Mouse (Mus musculus) left cerebral cortex, adult 8-10 months (tissue): ENCODE data around the gene Lmf1. TPM values are rescaled to one million over a fixed set of nuclear protein-coding genes. Genes with fewer than 3 reads are reported as not detected.

Experiments
- DNase-seq, 2 experiments: peaks; one replicate each; pipeline ENCODE4 v3.0.0; 2022; ENCODE audit warnings: low spot score in 2 of 2
- total RNA-seq, 4 experiments: library from RNA; stranded (reverse); gene quantifications; 2 replicates each; pipeline ENCODE4 v1.2.4; 2022

Gene Lmf1
- total RNA-seq, 4 experiments from 2014 or later: 22.0 to 26.3 (median 24.6) TPM

GRCm38 (mm10) chr17:25637986-25638385 lies 59.1 kb downstream of the Lmf1 start:
- no peak for DNase-seq

GRCm38 (mm10) chr17:25638442-25638841 lies 59.6 kb downstream of the Lmf1 start:
- DNase-seq: no peak

- no peak for DNase-seq
These were observed 62.1 kb downstream of the Lmf1 start for GRCm38 (mm10) chr17:25640956-25641355.

DNA sequence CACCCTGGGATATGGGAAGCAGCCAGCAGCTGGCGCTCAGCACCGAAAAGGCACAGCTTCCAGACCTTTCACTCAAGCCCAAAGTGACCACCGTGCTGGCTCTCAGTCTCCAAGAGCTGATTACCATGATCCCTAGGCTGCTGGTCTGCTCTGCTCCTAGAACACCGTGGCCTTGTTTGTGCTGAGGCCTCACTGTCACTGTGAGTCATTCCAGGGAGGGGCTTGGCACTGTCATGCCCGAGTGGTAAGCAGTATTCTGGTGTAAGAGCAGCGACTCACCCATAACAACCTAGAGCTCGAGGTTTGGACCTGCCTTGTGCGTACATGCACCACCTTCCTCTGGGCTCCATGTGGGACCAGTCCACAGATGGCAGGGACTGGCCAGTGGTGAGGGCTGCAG lies 63.1 kb downstream of the Lmf1 start:
- DNase-seq: no peak

GRCm38 (mm10) chr17:25643517-25644294 lies 64.8 kb downstream of the Lmf1 start:
- no peak for DNase-seq

GRCm38 (mm10) chr17:25644761-25645160 lies 65.9 kb downstream of the Lmf1 start:
- DNase-seq: no peak

- DNase-seq: no peak
These were observed 66.8 kb downstream of the Lmf1 start for GRCm38 (mm10) chr17:25645661-25646060.

GRCm38 (mm10) chr17:25647901-25648300 lies 69.0 kb downstream of the Lmf1 start:
- no peak for DNase-seq

GRCm38 (mm10) chr17:25648678-25649216 lies 69.9 kb downstream of the Lmf1 start:
- DNase-seq: no peak

DNA sequence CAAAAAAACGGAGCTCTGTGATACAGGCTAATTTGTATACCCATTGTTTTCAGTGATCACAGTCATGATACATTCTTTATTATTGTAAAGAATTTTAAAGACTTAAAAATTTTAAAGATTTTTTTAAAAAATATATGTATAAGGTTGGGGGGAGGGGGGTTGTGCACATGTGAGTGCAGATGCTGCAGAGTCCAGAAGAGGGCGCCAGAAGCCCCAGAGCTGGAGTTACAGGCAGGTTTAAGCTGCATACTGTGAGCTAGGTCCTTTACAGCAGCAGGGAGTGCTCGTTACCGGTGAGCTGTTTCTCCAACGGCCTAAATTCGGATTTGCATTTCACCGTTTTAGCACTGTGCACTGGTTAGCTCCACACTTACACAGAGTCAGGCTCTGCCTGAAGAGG lies 71.8 kb downstream of the Lmf1 start:
- DNase-seq: no peak

GRCm38 (mm10) chr17:25652272-25652671 lies 73.4 kb downstream of the Lmf1 start:
- peak in 1 of 2 experiments; percentile 47 for DNase-seq

DNA sequence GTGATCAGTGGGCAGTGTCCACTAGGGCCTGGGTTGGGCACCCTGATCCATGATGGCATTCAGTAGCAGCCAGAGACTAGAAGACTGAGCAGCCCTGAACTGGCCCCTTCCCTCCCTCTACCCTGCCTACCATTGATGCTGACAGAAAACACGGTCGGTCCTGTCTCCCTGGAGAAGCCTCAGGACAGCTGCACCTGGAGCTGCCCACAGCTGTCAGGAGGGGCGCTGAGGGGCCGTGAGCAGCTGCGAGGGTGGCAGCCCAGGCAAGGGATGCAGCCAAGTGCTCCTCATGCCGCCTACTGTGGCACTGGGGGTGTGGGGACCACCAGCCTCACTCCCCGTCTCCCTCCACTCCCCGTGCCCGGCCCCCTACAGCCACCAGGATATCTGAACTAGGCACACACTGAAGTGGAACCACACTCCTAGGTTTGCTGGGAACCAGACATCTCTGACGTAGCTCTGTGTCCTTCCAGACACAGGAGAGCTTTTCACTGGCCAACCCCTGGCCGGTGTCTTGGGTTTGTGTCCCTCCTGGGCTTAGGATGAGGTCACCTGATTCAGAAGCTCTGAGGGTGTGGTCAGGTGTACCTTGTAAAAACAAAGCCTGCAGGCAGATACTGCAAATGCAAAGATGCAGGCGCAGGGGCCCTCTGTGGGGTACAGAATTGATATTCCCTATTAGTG lies 77.4 kb downstream of the Lmf1 start:
- DNase-seq: no peak

- DNase-seq: no peak
These were observed 77.9 kb downstream of the Lmf1 start for GRCm38 (mm10) chr17:25656826-25657189.

- DNase-seq: peak in 1 of 2 experiments; percentile 50
These were observed 84.4 kb downstream of the Lmf1 start for GRCm38 (mm10) chr17:25663213-25663835.

- DNase-seq: no peak
These were observed 86.6 kb downstream of the Lmf1 start for GRCm38 (mm10) chr17:25665485-25665884.

DNA sequence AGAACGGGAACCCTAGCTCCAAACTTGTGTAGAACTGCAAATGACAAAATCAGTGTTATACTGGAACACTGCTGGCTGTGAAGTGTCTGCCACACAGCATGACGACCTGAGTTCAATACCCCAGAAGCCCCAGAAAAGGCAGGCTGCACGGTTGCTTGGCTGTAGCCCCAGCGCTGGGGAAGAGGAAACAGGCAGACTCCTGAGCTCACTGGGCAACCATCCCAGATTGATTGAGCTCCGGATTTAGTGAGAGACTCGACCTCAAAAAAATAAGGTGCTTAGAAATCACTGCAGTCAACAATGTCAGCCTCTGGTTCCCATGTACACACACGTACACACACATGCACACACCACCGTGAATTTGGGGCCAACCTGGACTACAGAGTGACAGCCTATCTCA lies 87.0 kb downstream of the Lmf1 start:
- no peak for DNase-seq

GRCm38 (mm10) chr17:25668481-25669055 lies 89.7 kb downstream of the Lmf1 start:
- DNase-seq: no peak

DNA sequence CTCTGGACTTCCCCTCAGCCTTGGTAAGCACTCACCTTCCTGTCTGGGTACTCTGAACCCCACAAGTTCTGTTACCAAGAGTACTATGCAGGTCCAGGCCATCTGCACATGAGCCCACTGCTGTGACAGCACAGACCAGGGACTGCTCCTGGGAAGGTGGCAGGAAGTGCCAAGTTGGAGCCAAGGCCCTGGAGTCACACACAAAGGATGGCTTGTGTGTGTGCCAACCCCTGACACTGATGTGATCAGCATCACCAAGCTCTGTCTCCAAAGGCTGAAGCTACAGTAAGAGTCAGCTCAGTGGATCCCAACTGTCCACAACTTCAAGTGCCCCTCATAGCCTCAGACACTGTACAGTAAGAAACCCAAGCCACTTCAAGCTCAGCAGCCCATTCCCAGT lies 94.1 kb downstream of the Lmf1 start:
- no peak for DNase-seq

GRCm38 (mm10) chr17:25677969-25678368 lies 99.1 kb downstream of the Lmf1 start:
- DNase-seq: no peak

DNA sequence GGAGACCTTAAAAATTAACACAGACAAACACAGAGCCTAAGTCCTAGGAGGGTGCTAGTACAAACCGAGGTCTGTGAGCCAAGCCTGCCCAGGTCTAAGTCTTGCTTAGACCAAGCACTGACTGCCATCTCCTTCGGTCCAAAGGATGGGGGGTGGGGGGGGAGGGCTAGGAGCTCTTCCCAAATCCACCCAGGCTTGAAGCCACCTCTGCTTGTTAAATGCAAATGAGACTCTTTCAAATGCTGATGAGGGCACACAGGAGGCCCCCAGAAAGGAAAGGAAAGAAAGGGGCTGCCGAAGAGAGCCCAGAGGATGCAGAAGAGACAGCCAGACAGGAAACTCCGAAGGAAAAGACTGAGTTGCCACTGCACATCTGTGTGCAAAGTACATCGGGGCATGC lies 100.9 kb downstream of the Lmf1 start:
- no peak for DNase-seq

- DNase-seq: no peak
These were observed 102.8 kb downstream of the Lmf1 start for GRCm38 (mm10) chr17:25681636-25682035.

GRCm38 (mm10) chr17:25686323-25686722 lies 107.4 kb downstream of the Lmf1 start:
- no peak for DNase-seq
